Mouse (Mus musculus) lung, embryonic 15.5 days (tissue): ENCODE data around the gene Tmem265. TPM values are rescaled to one million over a fixed set of nuclear protein-coding genes. Genes with fewer than 3 reads are reported as not detected.
A peak's percentile ranks its signal among the peaks of the same experiment; 100 is the strongest.

Source experiments
- ATAC-seq: fragments of 200-750 bp; cut with Nextera tagmentation; 2 replicates; pipeline ENCODE4 v1.8.0; 2017; ENCODE audit warnings: moderate number of reproducible peaks, borderline replicate concordance; ENCODE audit not compliant: low FRiP score, low TSS enrichment; ENCODE audit errors: extremely low read depth
- H3K27ac ChIP-seq: fragments of 300-500 bp; sonication (generic); 2 replicates; pipeline ENCODE4 v1.5.1; 2015; ENCODE audit warnings: moderate library complexity, mild to moderate bottlenecking, inconsistent platforms
- H3K27me3 ChIP-seq: fragments of 300-500 bp; sonication (generic); 2 replicates; pipeline ENCODE4 v1.6.1; 2015; ENCODE audit warnings: inconsistent platforms
- H3K36me3 ChIP-seq: fragments of 300-500 bp; sonication (generic); 2 replicates; pipeline ENCODE4 v1.6.1; 2015; ENCODE audit warnings: inconsistent platforms
- H3K4me1 ChIP-seq: fragments of 300-500 bp; sonication (generic); 2 replicates; pipeline ENCODE4 v1.6.1; 2015; ENCODE audit warnings: inconsistent platforms
- H3K4me2 ChIP-seq: fragments of 300-500 bp; sonication (generic); 2 replicates; pipeline ENCODE4 v1.6.1; 2015; ENCODE audit warnings: inconsistent platforms, mild to moderate bottlenecking, moderate library complexity
- H3K4me3 ChIP-seq: fragments of 300-500 bp; sonication (generic); 2 replicates; pipeline ENCODE4 v1.5.1; 2015; ENCODE audit warnings: mild to moderate bottlenecking, inconsistent platforms
- H3K9ac ChIP-seq: fragments of 300-500 bp; sonication (generic); 2 replicates; pipeline ENCODE4 v1.6.1; 2015; ENCODE audit warnings: inconsistent platforms
- H3K9me3 ChIP-seq: fragments of 300-500 bp; sonication (generic); 2 replicates; pipeline ENCODE4 v1.6.1; 2016; ENCODE audit warnings: inconsistent platforms
- WGBS: fragments of 180-500 bp; shearing (Covaris S2); methylation state at CpG from one replicate; pipeline ENCODE4 v1.1.7; 2015; 5-methylcytosine and 5-hydroxymethylcytosine counted together
- polyA plus RNA-seq: library from polyadenylated mRNA; unstranded; fragments of >200 nt; fragmentation: Nextera tagmentation; extraction: Ambion mirVana; gene quantifications from 2 replicates; pipeline ENCODE4 v1.2.1, GENCODE M21; 2015

The Tmem265 gene
- 4.7 and 7.7 TPM in 2 replicates for polyA plus RNA-seq

- no peak for ATAC-seq
- Histone ChIP-seq H3K4me3 (no peak within 1 kb of the TSS), H3K9me3 (no peaks in the 10 kb centered on the region), H3K27me3 (no peaks in the 10 kb centered on the region), H3K4me1 (0 out of 2 replicates have a peak, but pooled peaks cover 8% of the 10 kb centered on the region), H3K36me3 (peaks cover 79% of the 10 kb centered on the region), H3K4me2 (no peak within 1 kb of the TSS), H3K27ac (no peak within 1 kb of the TSS), H3K9ac (no peak within 1 kb of the TSS)
- WGBS: 80% methylated on average over 5 of the region's 5 CpGs
These were observed at the start of gene Tmem265 for GRCm38 (mm10) chr7:127561340-127561858. Gene Tmem265 (plus strand): TSS chr7:127561390.

- Histone ChIP-seq H3K9me3 (no peaks in the 10 kb centered on the region), H3K4me1 (peaks cover 16% of the 10 kb centered on the region), H3K27me3 (no peaks in the 10 kb centered on the region), H3K9ac (peak within 1 kb of the TSS; percentile 95), H3K4me2 (peak within 1 kb of the TSS; percentile 70), H3K27ac (peak within 1 kb of the TSS; percentile 99), H3K36me3 (peaks cover 16% of the 10 kb centered on the region), H3K4me3 (peak within 1 kb of the TSS; percentile 75)
- WGBS: 0% methylated on average over 37 of the region's 37 CpGs
- peak; percentile 97 for ATAC-seq
These were observed 49.4 kb upstream of the Tmem265 start, which contains the start of gene Srcap for GRCm38 (mm10) chr7:127511808-127512230. Gene Srcap (plus strand): TSS chr7:127511983.

GRCm38 (mm10) chr7:127512231-127513015 lies 48.8 kb upstream of the Tmem265 start:
- H3K4me1 ChIP-seq: peaks cover 16% of the 10 kb centered on the region
- H3K36me3 ChIP-seq: peaks cover 22% of the 10 kb centered on the region
- H3K27me3 ChIP-seq: no peaks in the 10 kb centered on the region
- peak; percentile 92 for ATAC-seq
- no peaks in the 10 kb centered on the region for H3K9me3 ChIP-seq
- H3K9ac ChIP-seq: peak overlapping the region; percentile 95
- H3K4me2 ChIP-seq: peak overlapping the region; percentile 70
- peak overlapping the region; percentile 99 for H3K27ac ChIP-seq
- peak overlapping the region; percentile 75 for H3K4me3 ChIP-seq
- under 1% methylated on average over 61 of the region's 93 CpGs for WGBS

GRCm38 (mm10) chr7:127513016-127513390 lies 48.2 kb upstream of the Tmem265 start:
- Histone ChIP-seq H3K27me3 (no peaks in the 10 kb centered on the region), H3K27ac (peak overlapping the region; percentile 99), H3K9me3 (no peaks in the 10 kb centered on the region), H3K36me3 (peaks cover 28% of the 10 kb centered on the region), H3K4me1 (peaks cover 16% of the 10 kb centered on the region), H3K9ac (peak overlapping the region; percentile 95; the same call in 1 of the 2 replicates), H3K4me3 (peak overlapping the region; percentile 75), H3K4me2 (peak overlapping the region; percentile 70)
- 16% methylated on average over 8 of the region's 8 CpGs for WGBS
- no peak for ATAC-seq

GRCm38 (mm10) chr7:127513781-127514180 lies 47.4 kb upstream of the Tmem265 start:
- WGBS: 75% methylated on average over 3 of the region's 3 CpGs
- Histone ChIP-seq H3K9me3 (no peaks in the 10 kb centered on the region), H3K4me3 (peak overlapping the region; percentile 75), H3K36me3 (peaks cover 34% of the 10 kb centered on the region), H3K9ac (peak overlapping the region; percentile 12; the same call in 1 of the 2 replicates), H3K27me3 (no peaks in the 10 kb centered on the region), H3K4me1 (peaks cover 16% of the 10 kb centered on the region), H3K4me2 (peak overlapping the region; percentile 70), H3K27ac (0 out of 2 replicates have a peak overlapping the region, but pooled peaks have one; percentile 2)
- ATAC-seq: no peak

GRCm38 (mm10) chr7:127515846-127516245 lies 45.3 kb upstream of the Tmem265 start:
- Histone ChIP-seq H3K9me3 (no peaks in the 10 kb centered on the region), H3K27ac (no peak overlapping the region), H3K27me3 (no peaks in the 10 kb centered on the region), H3K4me3 (no peak overlapping the region), H3K4me2 (no peak overlapping the region), H3K9ac (no peak overlapping the region), H3K36me3 (peaks cover 50% of the 10 kb centered on the region), H3K4me1 (peaks cover 16% of the 10 kb centered on the region)
- no peak for ATAC-seq
- WGBS: 90% methylated on average over 7 of the region's 7 CpGs

- no peaks in the 10 kb centered on the region for H3K9me3 ChIP-seq
- H3K9ac ChIP-seq: no peak overlapping the region
- H3K4me2 ChIP-seq: no peak overlapping the region
- H3K27ac ChIP-seq: no peak overlapping the region
- H3K4me1 ChIP-seq: peaks cover 11% of the 10 kb centered on the region
- WGBS: 92% methylated on average over 7 of the region's 7 CpGs
- no peak for ATAC-seq
- H3K36me3 ChIP-seq: peaks cover 55% of the 10 kb centered on the region
- H3K4me3 ChIP-seq: no peak overlapping the region
- no peaks in the 10 kb centered on the region for H3K27me3 ChIP-seq
These were observed 44.8 kb upstream of the Tmem265 start for GRCm38 (mm10) chr7:127516344-127516743.

- Histone ChIP-seq H3K9me3 (no peaks in the 10 kb centered on the region), H3K4me2 (no peak within 1 kb of the TSS), H3K27me3 (no peaks in the 10 kb centered on the region), H3K36me3 (peaks cover 84% of the 10 kb centered on the region), H3K4me3 (no peak within 1 kb of the TSS), H3K27ac (no peak within 1 kb of the TSS), H3K9ac (no peak within 1 kb of the TSS), H3K4me1 (no peaks in the 10 kb centered on the region)
- ATAC-seq: no peak
- 88% methylated on average over 3 of the region's 3 CpGs for WGBS
These were observed 41.9 kb upstream of the Tmem265 start, which contains the start of gene Gm42715 for GRCm38 (mm10) chr7:127519284-127519683. Gene Gm42715 (plus strand): TSS chr7:127519584.

- H3K27ac ChIP-seq: no peak overlapping the region
- WGBS: 90% methylated on average over 3 of the region's 3 CpGs
- no peaks in the 10 kb centered on the region for H3K9me3 ChIP-seq
- H3K36me3 ChIP-seq: peaks cover 91% of the 10 kb centered on the region
- H3K9ac ChIP-seq: no peak overlapping the region
- no peak for ATAC-seq
- no peaks in the 10 kb centered on the region for H3K4me1 ChIP-seq
- no peaks in the 10 kb centered on the region for H3K27me3 ChIP-seq
- H3K4me3 ChIP-seq: no peak overlapping the region
- H3K4me2 ChIP-seq: no peak overlapping the region
These were observed 19.5 kb upstream of the Tmem265 start for GRCm38 (mm10) chr7:127541671-127542070.

- 83% methylated on average over 15 of the region's 15 CpGs for WGBS
- ATAC-seq: no peak
- no peaks in the 10 kb centered on the region for H3K27me3 ChIP-seq
These were observed 11.9 kb upstream of the Tmem265 start for GRCm38 (mm10) chr7:127549116-127549835.

GRCm38 (mm10) chr7:127551558-127551957 lies 9.6 kb upstream of the Tmem265 start:
- Histone ChIP-seq H3K27ac (no peak overlapping the region), H3K4me1 (no peaks in the 10 kb centered on the region), H3K4me2 (no peak overlapping the region), H3K4me3 (no peak overlapping the region), H3K36me3 (peaks cover 82% of the 10 kb centered on the region), H3K9ac (no peak overlapping the region), H3K9me3 (no peaks in the 10 kb centered on the region), H3K27me3 (no peaks in the 10 kb centered on the region)
- ATAC-seq: no peak
- WGBS: 91% methylated on average over 8 of the region's 8 CpGs

More at GRCm38 (mm10) chr7:127549116-127549835, 11.9 kb upstream of the Tmem265 start:
- Histone ChIP-seq H3K4me1 (no peaks in the 10 kb centered on the region), H3K27ac (no peak overlapping the region), H3K36me3 (peaks cover 80% of the 10 kb centered on the region), H3K9ac (no peak overlapping the region), H3K9me3 (no peaks in the 10 kb centered on the region), H3K4me3 (no peak overlapping the region), H3K4me2 (no peak overlapping the region)
